Mouse (Mus musculus): ENCODE measurements around the gene Mgrn1. TPM values are rescaled to one million over a fixed set of nuclear protein-coding genes. Genes with fewer than 3 reads are reported as not detected.
A peak's percentile ranks its signal among the peaks of the same experiment; 100 is the strongest.

The Mgrn1 gene
- total and polyA plus RNA-seq, 2 experiments from 2014 or later = 117 to 221 TPM

- Histone ChIP-seq H3K27me3 (ENCODE audit: insufficient read depth, low read length) (no peaks in the 10 kb centered on the region), H3K27ac (ENCODE audit: low read depth, low read length) (no peak overlapping the region), H3K9ac (replicated peaks; ENCODE audit: low read length, poor library complexity, severe bottlenecking) (no peak overlapping the region), H3K4me3 (ENCODE audit: low read depth, low read length) (no peak overlapping the region), H3K4me1 (ENCODE audit: insufficient read depth, low read length) (no peaks in the 10 kb centered on the region), H3K4me2 (ENCODE audit: low read depth, low read length, poor library complexity, severe bottlenecking) (no peak overlapping the region), H3K36me3 (ENCODE audit: insufficient read depth, low read length) (peaks cover 32% of the 10 kb centered on the region), H3K9me3 (ENCODE audit: low read length) (no peaks in the 10 kb centered on the region)
- ATAC-seq (ENCODE audit: low FRiP score) = no peak
- 79% methylated on average over 2 of the region's 2 CpGs for WGBS
- no peak for TF ChIP-seq CTCF (IDR thresholded peaks at IDR 0.05)
- DNase-seq (ENCODE audit: low spot score) = peak; percentile 29
These were observed 21.3 kb downstream of the Mgrn1 start for GRCm38 (mm10) chr16:4907386-4907785.

DNA sequence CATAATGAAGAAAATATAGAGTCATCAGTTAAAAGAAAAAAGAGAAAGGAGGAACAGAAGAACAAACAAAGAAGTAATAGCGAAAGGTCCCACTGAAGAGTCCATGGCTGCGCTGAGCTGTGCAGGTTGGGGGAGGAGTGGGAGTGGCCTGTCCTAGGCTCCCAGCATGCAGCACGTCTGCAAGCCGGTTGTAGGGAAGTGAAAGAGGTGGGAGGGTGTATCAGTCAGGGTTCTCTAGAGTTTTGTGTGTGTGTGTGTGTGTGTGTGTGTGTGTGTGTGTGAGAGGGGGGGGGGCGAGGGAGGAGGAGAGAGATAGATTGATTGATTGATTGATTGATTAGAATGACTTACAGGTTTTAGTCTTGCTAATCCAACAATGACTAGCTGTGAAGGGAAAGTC lies 21.9 kb downstream of the Mgrn1 start:
- Histone ChIP-seq H3K9me3 (ENCODE audit: low read length) (no peaks in the 10 kb centered on the region), H3K36me3 (ENCODE audit: insufficient read depth, low read length) (peaks cover 37% of the 10 kb centered on the region), H3K27me3 (ENCODE audit: insufficient read depth, low read length) (no peaks in the 10 kb centered on the region), H3K4me3 (ENCODE audit: low read depth, low read length) (no peak overlapping the region), H3K4me2 (ENCODE audit: low read depth, low read length, poor library complexity, severe bottlenecking) (no peak overlapping the region), H3K4me1 (ENCODE audit: insufficient read depth, low read length) (no peaks in the 10 kb centered on the region), H3K9ac (replicated peaks; ENCODE audit: low read length, poor library complexity, severe bottlenecking) (no peak overlapping the region), H3K27ac (ENCODE audit: low read depth, low read length) (no peak overlapping the region)
- 45% methylated on average over 4 of the region's 5 CpGs for WGBS
- no peak for TF ChIP-seq CTCF (IDR thresholded peaks at IDR 0.05)
- no peak for DNase-seq (ENCODE audit: low spot score)
- no peak for ATAC-seq (ENCODE audit: low FRiP score)

- no peak overlapping the region for H3K4me3 ChIP-seq (ENCODE audit: low read depth, low read length)
- no peaks in the 10 kb centered on the region for H3K27me3 ChIP-seq (ENCODE audit: insufficient read depth, low read length)
- no peaks in the 10 kb centered on the region for H3K9me3 ChIP-seq (ENCODE audit: low read length)
- H3K27ac ChIP-seq (ENCODE audit: low read depth, low read length) = no peak overlapping the region
- peak; percentile 69 for TF ChIP-seq CTCF (IDR thresholded peaks at IDR 0.05)
- no peak overlapping the region for H3K9ac ChIP-seq (replicated peaks; ENCODE audit: low read length, poor library complexity, severe bottlenecking)
- no peak for ATAC-seq (ENCODE audit: low FRiP score)
- no peak overlapping the region for H3K4me2 ChIP-seq (ENCODE audit: low read depth, low read length, poor library complexity, severe bottlenecking)
- WGBS = 100% methylated on average over 2 of the region's 2 CpGs
- peaks cover 49% of the 10 kb centered on the region for H3K36me3 ChIP-seq (ENCODE audit: insufficient read depth, low read length)
- no peak for DNase-seq (ENCODE audit: low spot score)
- no peaks in the 10 kb centered on the region for H3K4me1 ChIP-seq (ENCODE audit: insufficient read depth, low read length)
These were observed 23.7 kb downstream of the Mgrn1 start for GRCm38 (mm10) chr16:4909745-4910144.

DNA sequence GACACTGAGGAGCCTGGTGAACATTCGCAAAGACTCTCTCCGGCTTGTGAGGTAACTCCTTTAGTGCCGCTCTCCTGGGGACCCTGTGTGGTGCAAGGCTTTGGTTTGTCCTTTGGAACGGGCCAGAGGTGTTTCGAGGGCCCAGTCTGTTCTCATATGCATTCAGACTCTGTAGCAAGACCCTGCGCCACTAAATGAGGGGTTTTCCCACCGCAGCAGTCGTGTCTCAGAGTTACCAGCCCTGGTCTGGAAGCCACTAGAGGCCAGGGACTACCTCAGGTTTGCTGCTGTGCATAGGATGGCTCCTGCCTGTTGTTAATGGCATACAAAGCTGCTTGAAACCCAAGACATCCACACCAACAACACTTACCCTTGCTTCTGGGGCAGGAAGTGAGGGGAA lies 24.7 kb downstream of the Mgrn1 start:
- TF ChIP-seq CTCF (IDR thresholded peaks at IDR 0.05) = no peak
- DNase-seq (ENCODE audit: low spot score) (no peak), ATAC-seq (ENCODE audit: low FRiP score) (no peak)
- no peak overlapping the region for H3K9ac ChIP-seq (replicated peaks; ENCODE audit: low read length, poor library complexity, severe bottlenecking)
- peaks cover 55% of the 10 kb centered on the region for H3K36me3 ChIP-seq (ENCODE audit: insufficient read depth, low read length)
- H3K9me3 ChIP-seq (ENCODE audit: low read length) = no peaks in the 10 kb centered on the region
- H3K4me3 ChIP-seq (ENCODE audit: low read depth, low read length) = no peak overlapping the region
- H3K27ac ChIP-seq (ENCODE audit: low read depth, low read length) = no peak overlapping the region
- WGBS = 93% methylated on average over 8 of the region's 8 CpGs
- no peak overlapping the region for H3K4me2 ChIP-seq (ENCODE audit: low read depth, low read length, poor library complexity, severe bottlenecking)
- no peaks in the 10 kb centered on the region for H3K4me1 ChIP-seq (ENCODE audit: insufficient read depth, low read length)
- no peaks in the 10 kb centered on the region for H3K27me3 ChIP-seq (ENCODE audit: insufficient read depth, low read length)

GRCm38 (mm10) chr16:4912074-4912648 lies 26.1 kb downstream of the Mgrn1 start:
- TF ChIP-seq CTCF (IDR thresholded peaks at IDR 0.05) = no peak
- Histone ChIP-seq H3K36me3 (ENCODE audit: insufficient read depth, low read length) (peaks cover 65% of the 10 kb centered on the region), H3K4me3 (ENCODE audit: low read depth, low read length) (no peak overlapping the region), H3K9me3 (ENCODE audit: low read length) (no peaks in the 10 kb centered on the region), H3K4me1 (ENCODE audit: insufficient read depth, low read length) (no peaks in the 10 kb centered on the region), H3K4me2 (ENCODE audit: low read depth, low read length, poor library complexity, severe bottlenecking) (no peak overlapping the region), H3K27ac (ENCODE audit: low read depth, low read length) (no peak overlapping the region), H3K27me3 (ENCODE audit: insufficient read depth, low read length) (no peaks in the 10 kb centered on the region), H3K9ac (replicated peaks; ENCODE audit: low read length, poor library complexity, severe bottlenecking) (no peak overlapping the region)
- ATAC-seq (ENCODE audit: low FRiP score) (no peak), DNase-seq (ENCODE audit: low spot score) (no peak)
- 82% methylated on average over 10 of the region's 10 CpGs for WGBS

- Histone ChIP-seq H3K9ac (replicated peaks; ENCODE audit: low read length, poor library complexity, severe bottlenecking) (no peak overlapping the region), H3K27me3 (ENCODE audit: insufficient read depth, low read length) (no peaks in the 10 kb centered on the region), H3K27ac (ENCODE audit: low read depth, low read length) (peak overlapping the region; percentile 52), H3K36me3 (ENCODE audit: insufficient read depth, low read length) (peaks cover 60% of the 10 kb centered on the region), H3K9me3 (ENCODE audit: low read length) (no peaks in the 10 kb centered on the region), H3K4me1 (ENCODE audit: insufficient read depth, low read length) (no peaks in the 10 kb centered on the region), H3K4me3 (ENCODE audit: low read depth, low read length) (no peak overlapping the region), H3K4me2 (ENCODE audit: low read depth, low read length, poor library complexity, severe bottlenecking) (no peak overlapping the region)
- peak; percentile 4; the same call in 1 of the 2 replicates for ATAC-seq (ENCODE audit: low FRiP score)
- TF ChIP-seq CTCF (IDR thresholded peaks at IDR 0.05) = 0 out of 2 replicates have a peak, but pooled peaks have one; percentile 6
- no peak for DNase-seq (ENCODE audit: low spot score)
- 71% methylated on average over 11 of the region's 11 CpGs for WGBS
These were observed 27.1 kb downstream of the Mgrn1 start for GRCm38 (mm10) chr16:4912907-4913782.
